Mouse (Mus musculus) forebrain, postnatal 0 days (tissue): ENCODE measurements around the gene Glce. TPM values are rescaled to one million over a fixed set of nuclear protein-coding genes. Genes with fewer than 3 reads are reported as not detected.

Source experiments
- ATAC-seq: fragments of 200-750 bp; cut with Nextera tagmentation; 2 replicates; pipeline ENCODE4 v1.8.0; 2017; ENCODE audit warnings: mild to moderate bottlenecking, moderate library complexity
- DNase-seq: peaks from one replicate; pipeline ENCODE4 v3.0.0-alpha.2; 2015
- H3K27ac ChIP-seq: fragments of 300-500 bp; sonication (generic); 2 replicates; pipeline ENCODE4 v1.5.1; 2014; ENCODE audit warnings: low read depth, mild to moderate bottlenecking, antibody characterized with exemption, low read length, moderate library complexity, mixed read lengths
- H3K27me3 ChIP-seq: fragments of 300-500 bp; sonication (generic); 2 replicates; pipeline ENCODE4 v1.6.1; 2014; ENCODE audit warnings: mild to moderate bottlenecking, low read length, mixed read lengths; ENCODE audit not compliant: insufficient read depth
- H3K36me3 ChIP-seq: fragments of 300-500 bp; sonication (generic); 2 replicates; pipeline ENCODE4 v1.6.1; 2014; ENCODE audit warnings: mild to moderate bottlenecking, moderate library complexity; ENCODE audit not compliant: insufficient read depth
- H3K4me1 ChIP-seq: fragments of 300-500 bp; sonication (generic); 2 replicates; pipeline ENCODE4 v1.6.1; 2014; ENCODE audit warnings: antibody characterized with exemption; ENCODE audit not compliant: insufficient read depth
- H3K4me2 ChIP-seq: fragments of 300-500 bp; sonication (generic); 2 replicates; pipeline ENCODE4 v1.6.1; 2014; ENCODE audit warnings: low read depth, mild to moderate bottlenecking, moderate library complexity
- H3K4me3 ChIP-seq: fragments of 300-500 bp; sonication (generic); 2 replicates; pipeline ENCODE4 v1.5.1; 2014; ENCODE audit warnings: low read depth, low read length, mixed read lengths
- H3K9ac ChIP-seq: fragments of 300-500 bp; sonication (generic); 2 replicates; pipeline ENCODE4 v1.6.1; 2014; ENCODE audit warnings: mild to moderate bottlenecking
- H3K9me3 ChIP-seq: fragments of 300-500 bp; sonication (generic); 2 replicates; pipeline ENCODE4 v1.6.1; 2016; ENCODE audit warnings: low read length
- CTCF ChIP-seq: sonication (generic); IDR thresholded peaks from 2 replicates; pipeline ENCODE4 v1.5.1; 2016; ENCODE audit warnings: antibody characterized with exemption, control low read depth, low read depth
- WGBS: fragments of 180-500 bp; shearing (Covaris S2); extraction: QIAGEN DNeasy Blood & Tissue Kit; methylation state at CpG from one replicate; pipeline ENCODE4 v1.1.7; 2014; 5-methylcytosine and 5-hydroxymethylcytosine counted together
- polyA plus RNA-seq: library from polyadenylated mRNA; unstranded; fragments of >200 nt; fragmentation: Nextera tagmentation; extraction: Ambion mirVana; gene quantifications from 2 replicates; pipeline ENCODE4 v1.2.1, GENCODE M21; 2015
- total RNA-seq: library from RNA; depleted of rRNA; stranded (reverse); fragments of >200 nt; gene quantifications from 2 replicates; pipeline ENCODE4 v1.2.3, GENCODE M21; 2014

Gene Glce
- total and polyA plus RNA-seq, 2 experiments from 2014 or later = 15.3 to 36.9 TPM

GRCm38 (mm10) chr9:62035806-62036205, 86.6 kb downstream of the Glce start:
- no peak for TF ChIP-seq CTCF
- DNase-seq (no peak), ATAC-seq (no peak)
- H3K4me1 ChIP-seq = no peaks in the 10 kb centered on the region
- no peaks in the 10 kb centered on the region for H3K9me3 ChIP-seq
- no peak overlapping the region for H3K4me3 ChIP-seq
- H3K36me3 ChIP-seq = no peaks in the 10 kb centered on the region
- no peak overlapping the region for H3K9ac ChIP-seq
- H3K27ac ChIP-seq = no peak overlapping the region
- 78% methylated on average over 1 of the region's 1 CpGs for WGBS
- no peaks in the 10 kb centered on the region for H3K27me3 ChIP-seq
- H3K4me2 ChIP-seq = no peak overlapping the region

GRCm38 (mm10) chr9:62032206-62032605, 90.2 kb downstream of the Glce start:
- no peak overlapping the region for H3K9ac ChIP-seq
- no peak for DNase-seq
- H3K4me1 ChIP-seq = no peaks in the 10 kb centered on the region
- H3K4me3 ChIP-seq = no peak overlapping the region
- WGBS = 88% methylated on average over 3 of the region's 3 CpGs
- no peaks in the 10 kb centered on the region for H3K36me3 ChIP-seq
- no peak for ATAC-seq
- TF ChIP-seq CTCF = no peak
- peaks cover 2% of the 10 kb centered on the region for H3K27me3 ChIP-seq
- no peak overlapping the region for H3K27ac ChIP-seq
- no peak overlapping the region for H3K4me2 ChIP-seq
- no peaks in the 10 kb centered on the region for H3K9me3 ChIP-seq

GRCm38 (mm10) chr9:62028072-62028471, 94.4 kb downstream of the Glce start:
- H3K4me1 ChIP-seq = 0 out of 2 replicates have a peak, but pooled peaks cover 6% of the 10 kb centered on the region
- H3K27ac ChIP-seq = no peak overlapping the region
- WGBS = 52% methylated on average over 3 of the region's 3 CpGs
- H3K9me3 ChIP-seq = no peaks in the 10 kb centered on the region
- no peak for TF ChIP-seq CTCF
- DNase-seq (no peak), ATAC-seq (no peak)
- H3K4me2 ChIP-seq = no peak overlapping the region
- H3K36me3 ChIP-seq = no peaks in the 10 kb centered on the region
- no peak overlapping the region for H3K4me3 ChIP-seq
- H3K9ac ChIP-seq = no peak overlapping the region
- peaks cover 10% of the 10 kb centered on the region for H3K27me3 ChIP-seq

- H3K27me3 ChIP-seq = peaks cover 10% of the 10 kb centered on the region
- ATAC-seq = peak; percentile 16; the same call in 1 of the 2 replicates
- H3K9ac ChIP-seq = no peak within 1 kb of the TSS
- no peaks in the 10 kb centered on the region for H3K36me3 ChIP-seq
- H3K27ac ChIP-seq = no peak within 1 kb of the TSS
- WGBS = 3% methylated on average over 32 of the region's 32 CpGs
- no peak for TF ChIP-seq CTCF
- DNase-seq = no peak
- peak within 1 kb of the TSS; percentile 25 for H3K4me3 ChIP-seq
- H3K9me3 ChIP-seq = no peaks in the 10 kb centered on the region
- H3K4me2 ChIP-seq = peak within 1 kb of the TSS; percentile 53
- 0 out of 2 replicates have a peak, but pooled peaks cover 6% of the 10 kb centered on the region for H3K4me1 ChIP-seq
These were observed 95.9 kb downstream of the Glce start, which contains the start of gene Paqr5 for GRCm38 (mm10) chr9:62026600-62026999. Gene Paqr5, minus strand, starts transcription at chr9:62026856.

- WGBS = 40% methylated on average over 5 of the region's 5 CpGs
These were observed 97.4 kb downstream of the Glce start for GRCm38 (mm10) chr9:62025056-62025455.

GRCm38 (mm10) chr9:62023879-62024278, 98.6 kb downstream of the Glce start:
- no peaks in the 10 kb centered on the region for H3K9me3 ChIP-seq
- 0 out of 2 replicates have a peak, but pooled peaks cover 6% of the 10 kb centered on the region for H3K4me1 ChIP-seq
- H3K9ac ChIP-seq = no peak overlapping the region
- no peaks in the 10 kb centered on the region for H3K36me3 ChIP-seq
- H3K4me2 ChIP-seq = no peak overlapping the region
- H3K4me3 ChIP-seq = no peak overlapping the region
- no peak for TF ChIP-seq CTCF
- peaks cover 10% of the 10 kb centered on the region for H3K27me3 ChIP-seq
- DNase-seq = no peak
- H3K27ac ChIP-seq = no peak overlapping the region
- WGBS = 73% methylated on average over 4 of the region's 4 CpGs
- no peak for ATAC-seq

More at GRCm38 (mm10) chr9:62025056-62025455, 97.4 kb downstream of the Glce start:
- no peak for DNase-seq
- TF ChIP-seq CTCF = no peak
- Histone ChIP-seq H3K27ac (no peak overlapping the region), H3K27me3 (peaks cover 10% of the 10 kb centered on the region), H3K4me3 (no peak overlapping the region), H3K9ac (no peak overlapping the region), H3K4me2 (no peak overlapping the region), H3K9me3 (no peaks in the 10 kb centered on the region), H3K4me1 (0 out of 2 replicates have a peak, but pooled peaks cover 6% of the 10 kb centered on the region), H3K36me3 (no peaks in the 10 kb centered on the region)
- ATAC-seq = no peak

GRCm38 (mm10) chr9:62022961-62023680, 99.3 kb downstream of the Glce start:
- DNase-seq (no peak), ATAC-seq (no peak)
- H3K9ac ChIP-seq = no peak overlapping the region
- 0 out of 2 replicates have a peak, but pooled peaks cover 6% of the 10 kb centered on the region for H3K4me1 ChIP-seq
- H3K36me3 ChIP-seq = no peaks in the 10 kb centered on the region
- no peaks in the 10 kb centered on the region for H3K9me3 ChIP-seq
- no peak overlapping the region for H3K4me2 ChIP-seq
- WGBS = 84% methylated on average over 6 of the region's 6 CpGs
- H3K4me3 ChIP-seq = no peak overlapping the region
- peaks cover 10% of the 10 kb centered on the region for H3K27me3 ChIP-seq
- no peak for TF ChIP-seq CTCF
- no peak overlapping the region for H3K27ac ChIP-seq
